9 mouse cellular contexts compared by ENCODE assay signal in genomic region chr5:72172675-72173074, GRCm38 (mm10). TPM values are rescaled to one million over a fixed set of nuclear protein-coding genes. Genes with fewer than 3 reads are reported as not detected.
A peak's percentile ranks its signal among the peaks of the same experiment; 100 is the strongest.
DNase-seq lines count a peak whose midpoint lies in the region; ATAC-seq lines count a peak whose summit lies in the region.
"Had no signal": no experiment of that assay in that cellular context is flagged by ENCODE, and none has a peak within 500 bp of the region (broad histone marks: within the 10 kb centered on the region; RNA-seq: fewer than 3 reads in every experiment).

No protein-coding gene starts in this region.

- H3K27me3 ChIP-seq in midbrain, embryonic 10.5 days (ENCODE audit: low read depth, poor library complexity, severe bottlenecking), result no peaks in the 10 kb centered on the region
- H3K27me3 ChIP-seq in midbrain, embryonic 15.5 days (replicated peaks), result no peaks in the 10 kb centered on the region
- H3K27me3 ChIP-seq: heart, embryonic 15.5 days had no signal

- H3K4me2 ChIP-seq in midbrain, embryonic 15.5 days, result no peak overlapping the region
- H3K4me2 ChIP-seq: heart, embryonic 15.5 days had no signal

- no peaks in the 10 kb centered on the region for H3K9me3 ChIP-seq in midbrain, embryonic 10.5 days (replicated peaks)
- H3K9me3 ChIP-seq in midbrain, embryonic 15.5 days, result no peaks in the 10 kb centered on the region
- H3K9me3 ChIP-seq: heart, embryonic 15.5 days had no signal

- H3K27ac ChIP-seq in midbrain, embryonic 10.5 days (replicated peaks), result no peak overlapping the region
- no peak overlapping the region for H3K27ac ChIP-seq in midbrain, embryonic 15.5 days
- H3K27ac ChIP-seq: heart, embryonic 15.5 days had no signal

- H3K36me3 ChIP-seq in midbrain, embryonic 10.5 days, result no peaks in the 10 kb centered on the region
- H3K36me3 ChIP-seq in midbrain, embryonic 15.5 days (replicated peaks), result no peaks in the 10 kb centered on the region
- H3K36me3 ChIP-seq: heart, embryonic 15.5 days had no signal

- intact Hi-C loops in heart, postnatal 10 days (cut with DNase I), result loop anchor here (1.0 to 2.0 kb wide), 2 partner anchors 32 to 97 kb away; no protein-coding TSS in a partner anchor

- no peak overlapping the region for H3K4me3 ChIP-seq in midbrain, embryonic 10.5 days
- no peak overlapping the region for H3K4me3 ChIP-seq in midbrain, embryonic 15.5 days
- H3K4me3 ChIP-seq: heart, embryonic 15.5 days had no signal

- H3K9ac ChIP-seq in midbrain, embryonic 15.5 days, result no peak overlapping the region
- H3K9ac ChIP-seq: heart, embryonic 15.5 days had no signal

- no peak for ATAC-seq in midbrain, embryonic 15.5 days (replicated peaks)

- peak; percentile 75 to 87 for DNase-seq in cerebellum, postnatal 10 days
- DNase-seq in cerebellum, adult 9-11 months, result no peak
- DNase-seq in midbrain, embryonic 10.5 days (ENCODE audit: low spot score), result peak; percentile 16
- peak; percentile 53 for DNase-seq in adrenal gland, adult 2 months
- peak; percentile 35 to 77 for DNase-seq in heart, postnatal 10 days
- DNase-seq in lung, postnatal 25 days (ENCODE audit: low spot score), result peak; percentile 68
- peak; percentile 9 for DNase-seq in yolk sac, embryonic 10.5 days (ENCODE audit: low spot score)

- peaks cover 26% of the 10 kb centered on the region for H3K4me1 ChIP-seq in midbrain, embryonic 10.5 days
- H3K4me1 ChIP-seq in midbrain, embryonic 15.5 days, result peaks cover 7% of the 10 kb centered on the region; the same call in 1 of the 2 replicates
- H3K4me1 ChIP-seq: heart, embryonic 15.5 days had no signal

- 34% methylated on average over 3 of the region's 3 CpGs for WGBS in midbrain, embryonic 10.5 days
- 35% methylated on average over 3 of the region's 3 CpGs for WGBS in midbrain, embryonic 15.5 days

RNA-seq across cellular contexts. Expression of gene Commd8, which starts 4.7 kb away (rescaled TPM):
- 155 and 165 TPM in 2 replicates for polyA plus RNA-seq in midbrain, embryonic 10.5 days (2016; fragmentation: Nextera tagmentation; extraction: Ambion mirVana)
- polyA plus RNA-seq in midbrain, embryonic 15.5 days (2015; fragmentation: Nextera tagmentation; extraction: Ambion mirVana), result 126 and 133 TPM in 2 replicates
- total RNA-seq in adrenal gland, adult 2 months (2021), result 10 to 100 TPM; 46.9 to 70.1 TPM
- polyA plus RNA-seq in adrenal gland, adult 2 months (2012; rRNA removed), result 1.2 and 1.4 TPM in 2 replicates
- total RNA-seq in heart, postnatal 10 days (2021), result 10 to 100 TPM; 44.1 to 47.4 TPM

Comparison
In these comparisons a context has a peak if more than half of its experiments do, and no peak if none do; other contexts are left out.
1. RNA of gene Commd8, which starts 4.7 kb away (polyA plus RNA-seq): 155 to 165 TPM in midbrain, embryonic 10.5 days and 126 to 133 TPM in midbrain, embryonic 15.5 days; 1.2 to 1.4 TPM in adrenal gland, adult 2 months; every median in the first group is over 10 times any median in the second.